Mouse (Mus musculus): ENCODE data around the gene Tlk2.

The Tlk2 gene

GRCm38 (mm10) chr11:105313633-105314014 lies 135.0 kb downstream of the Tlk2 start:
- DNase-seq (ENCODE audit: low spot score), result peak; percentile 21

GRCm38 (mm10) chr11:105315296-105315695 lies 136.7 kb downstream of the Tlk2 start:
- peak; percentile 24 for DNase-seq (ENCODE audit: low spot score)

- no peak for DNase-seq (ENCODE audit: low spot score)
Measured at GRCm38 (mm10) chr11:105316121-105316520, 137.5 kb downstream of the Tlk2 start.

GRCm38 (mm10) chr11:105317769-105318168 lies 139.2 kb downstream of the Tlk2 start:
- DNase-seq (ENCODE audit: low spot score), result no peak

- no peak for DNase-seq (ENCODE audit: low spot score)
Measured at GRCm38 (mm10) chr11:105321090-105321489, 142.5 kb downstream of the Tlk2 start.

GRCm38 (mm10) chr11:105323530-105323929 lies 144.9 kb downstream of the Tlk2 start:
- DNase-seq (ENCODE audit: low spot score), result no peak

- no peak for DNase-seq (ENCODE audit: low spot score)
Measured at GRCm38 (mm10) chr11:105327101-105327500, 148.5 kb downstream of the Tlk2 start.

GRCm38 (mm10) chr11:105329962-105330361 lies 151.4 kb downstream of the Tlk2 start:
- DNase-seq (ENCODE audit: low spot score), result no peak

- no peak for DNase-seq (ENCODE audit: low spot score)
Measured at GRCm38 (mm10) chr11:105331129-105331528, 152.5 kb downstream of the Tlk2 start.

GRCm38 (mm10) chr11:105331732-105332131 lies 153.1 kb downstream of the Tlk2 start:
- no peak for DNase-seq (ENCODE audit: low spot score)

GRCm38 (mm10) chr11:105332468-105332867 lies 153.9 kb downstream of the Tlk2 start:
- peak; percentile 72 for DNase-seq (ENCODE audit: low spot score)
